Mouse (Mus musculus) lung, embryonic 14.5 days (tissue): ENCODE results near the gene Zfp39. TPM values are rescaled to one million over a fixed set of nuclear protein-coding genes. Genes with fewer than 3 reads are reported as not detected.

ENCODE experiments used
- ATAC-seq: fragments of 200-750 bp; cut with Nextera tagmentation; 2 replicates; pipeline ENCODE4 v1.8.0; 2017; ENCODE audit warnings: mild to moderate bottlenecking, moderate TSS enrichment, moderate library complexity; ENCODE audit not compliant: insufficient read depth
- DNase-seq: peaks from one replicate; pipeline ENCODE4 v3.0.0-alpha.2; 2015
- H3K27ac ChIP-seq: fragments of 300-500 bp; sonication (generic); 2 replicates; pipeline ENCODE4 v1.5.1; 2014; ENCODE audit warnings: low read depth, mild to moderate bottlenecking, moderate library complexity
- H3K27me3 ChIP-seq: fragments of 300-500 bp; sonication (generic); 2 replicates; pipeline ENCODE4 v1.6.1; 2014; ENCODE audit warnings: low read length, control low read depth; ENCODE audit not compliant: insufficient read depth
- H3K36me3 ChIP-seq: fragments of 300-500 bp; sonication (generic); 2 replicates; pipeline ENCODE4 v1.6.1; 2014; ENCODE audit warnings: control low read depth; ENCODE audit not compliant: insufficient read depth
- H3K4me1 ChIP-seq: fragments of 300-500 bp; sonication (generic); 2 replicates; pipeline ENCODE4 v1.6.1; 2014; ENCODE audit warnings: antibody characterized with exemption, control low read depth; ENCODE audit not compliant: insufficient read depth
- H3K4me2 ChIP-seq: fragments of 300-500 bp; sonication (generic); 2 replicates; pipeline ENCODE4 v1.6.1; 2014; ENCODE audit warnings: mild to moderate bottlenecking
- H3K4me3 ChIP-seq: fragments of 300-500 bp; sonication (generic); 2 replicates; pipeline ENCODE4 v1.5.1; 2014; ENCODE audit warnings: low read depth, low read length
- H3K9ac ChIP-seq: fragments of 300-500 bp; sonication (generic); 2 replicates; pipeline ENCODE4 v1.6.1; 2014
- H3K9me3 ChIP-seq: fragments of 300-500 bp; sonication (generic); 2 replicates; pipeline ENCODE4 v1.6.1; 2016; ENCODE audit warnings: low read depth, low read length, control low read depth
- CTCF ChIP-seq: IDR thresholded peaks from 2 replicates; pipeline ENCODE4 v1.5.1; 2016; ENCODE audit warnings: antibody characterized with exemption, low read depth
- WGBS: fragments of 180-500 bp; shearing (Covaris S2); extraction: QIAGEN DNeasy Blood & Tissue Kit; methylation state at CpG from one replicate; pipeline ENCODE4 v1.1.7; 2014; 5-methylcytosine and 5-hydroxymethylcytosine counted together
- polyA plus RNA-seq: library from polyadenylated mRNA; unstranded; fragments of >200 nt; fragmentation: Nextera tagmentation; extraction: Ambion mirVana; gene quantifications from 2 replicates; pipeline ENCODE4 v1.2.1, GENCODE M21; 2014

Zfp39 gene
- polyA plus RNA-seq, 1 experiment from 2014 or later: 7.9 TPM

GRCm38 (mm10) chr11:58901080-58901479 is 2.9 kb downstream of the Zfp39 start:
- H3K4me2 ChIP-seq: no peak overlapping the region
- TF ChIP-seq CTCF: no peak
- no peaks in the 10 kb centered on the region for H3K4me1 ChIP-seq
- H3K27ac ChIP-seq: no peak overlapping the region
- no peak for ATAC-seq
- DNase-seq: no peak
- no peak overlapping the region for H3K9ac ChIP-seq
- peaks cover 50% of the 10 kb centered on the region for H3K36me3 ChIP-seq
- no peaks in the 10 kb centered on the region for H3K9me3 ChIP-seq
- H3K4me3 ChIP-seq: no peak overlapping the region
- H3K27me3 ChIP-seq: no peaks in the 10 kb centered on the region

DNA sequence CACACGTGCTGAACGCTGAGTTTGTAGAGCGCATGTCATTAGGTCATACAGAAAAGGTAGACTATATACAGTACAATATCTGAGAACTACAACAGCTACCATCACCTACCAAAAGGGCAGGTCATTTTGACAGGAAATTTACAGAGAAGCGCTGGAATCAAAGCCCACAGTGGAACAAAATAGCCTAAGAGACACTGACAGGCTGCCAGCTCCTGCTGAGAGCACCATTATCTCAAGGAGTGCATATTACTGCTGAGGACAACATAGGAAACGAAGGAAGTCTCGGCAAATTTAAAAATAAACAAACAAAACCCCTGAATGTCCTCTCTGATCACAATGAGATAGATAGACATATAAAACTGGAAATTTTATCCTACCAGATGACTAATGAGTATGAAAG is 6.5 kb downstream of the Zfp39 start:
- 79% methylated on average over 6 of the region's 6 CpGs for WGBS
- no peak overlapping the region for H3K9ac ChIP-seq
- DNase-seq (no peak), ATAC-seq (no peak)
- no peak for TF ChIP-seq CTCF
- no peaks in the 10 kb centered on the region for H3K4me1 ChIP-seq
- H3K4me2 ChIP-seq: no peak overlapping the region
- H3K9me3 ChIP-seq: no peaks in the 10 kb centered on the region
- peaks cover 76% of the 10 kb centered on the region for H3K36me3 ChIP-seq
- H3K27ac ChIP-seq: no peak overlapping the region
- no peaks in the 10 kb centered on the region for H3K27me3 ChIP-seq
- no peak overlapping the region for H3K4me3 ChIP-seq

DNA sequence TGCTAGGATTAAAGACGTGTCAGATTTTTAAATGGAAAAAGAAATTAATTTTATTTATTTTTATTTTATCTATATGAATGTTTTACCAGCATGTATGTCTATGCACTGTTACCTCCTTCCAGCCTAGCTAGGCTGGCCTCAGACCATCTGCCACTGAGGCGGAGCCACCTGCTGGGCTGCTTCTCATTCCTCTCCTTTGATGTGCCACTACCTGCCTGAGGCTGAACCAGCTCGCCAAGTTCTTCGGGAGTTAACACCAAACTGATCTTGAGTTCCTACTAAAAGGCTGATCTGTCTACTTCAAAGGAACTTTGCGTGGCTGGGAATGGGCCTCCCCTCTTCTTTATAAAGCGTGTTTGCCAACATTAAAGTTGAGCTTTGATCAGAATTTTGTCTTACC is 9.6 kb downstream of the Zfp39 start:
- Histone ChIP-seq H3K36me3 (peaks cover 79% of the 10 kb centered on the region), H3K27ac (no peak overlapping the region), H3K4me2 (no peak overlapping the region), H3K9me3 (no peaks in the 10 kb centered on the region), H3K4me1 (no peaks in the 10 kb centered on the region), H3K9ac (no peak overlapping the region), H3K27me3 (no peaks in the 10 kb centered on the region), H3K4me3 (no peak overlapping the region)
- TF ChIP-seq CTCF: no peak
- DNase-seq: peak; percentile 9
- no peak for ATAC-seq
- 65% methylated on average over 6 of the region's 6 CpGs for WGBS

- TF ChIP-seq CTCF: no peak
- Histone ChIP-seq H3K9ac (no peak overlapping the region), H3K4me3 (no peak overlapping the region), H3K4me1 (no peaks in the 10 kb centered on the region), H3K9me3 (no peaks in the 10 kb centered on the region), H3K27ac (no peak overlapping the region), H3K4me2 (no peak overlapping the region), H3K36me3 (peaks cover 53% of the 10 kb centered on the region), H3K27me3 (no peaks in the 10 kb centered on the region)
- 83% methylated on average over 10 of the region's 10 CpGs for WGBS
- ATAC-seq (no peak), DNase-seq (no peak)
Observed at GRCm38 (mm10) chr11:58890511-58890910, 13.5 kb downstream of the Zfp39 start.

- no peak overlapping the region for H3K4me2 ChIP-seq
- ATAC-seq (no peak), DNase-seq (no peak)
- no peak overlapping the region for H3K9ac ChIP-seq
- H3K27me3 ChIP-seq: no peaks in the 10 kb centered on the region
- no peaks in the 10 kb centered on the region for H3K9me3 ChIP-seq
- no peaks in the 10 kb centered on the region for H3K4me1 ChIP-seq
- H3K4me3 ChIP-seq: no peak overlapping the region
- TF ChIP-seq CTCF: no peak
- H3K27ac ChIP-seq: no peak overlapping the region
- 82% methylated on average over 8 of the region's 8 CpGs for WGBS
- H3K36me3 ChIP-seq: peaks cover 24% of the 10 kb centered on the region
Observed at GRCm38 (mm10) chr11:58883756-58884155, 20.3 kb downstream of the Zfp39 start.

DNA sequence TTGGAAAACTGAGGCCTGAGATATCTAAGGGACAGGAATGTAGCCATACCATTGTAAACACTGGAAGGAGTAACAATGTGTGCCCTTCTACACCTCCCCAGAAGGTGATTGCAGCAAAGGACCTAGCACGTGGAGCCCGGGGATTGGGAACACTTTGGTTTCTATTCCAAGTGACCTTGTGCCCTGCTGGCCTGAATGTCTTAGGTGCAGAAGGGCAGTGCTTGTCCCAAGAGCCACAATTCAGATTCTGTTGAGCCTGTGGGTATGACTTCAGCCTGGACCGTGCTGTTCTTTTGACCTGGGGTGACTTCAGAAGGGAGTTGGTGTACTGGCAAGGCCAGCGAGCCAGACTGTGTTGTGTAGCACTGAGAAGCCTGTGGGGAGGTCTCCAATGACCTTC is 33.1 kb downstream of the Zfp39 start:
- H3K4me2 ChIP-seq: no peak overlapping the region
- peaks cover 3% of the 10 kb centered on the region; the same call in 1 of the 2 replicates for H3K4me1 ChIP-seq
- no peak for TF ChIP-seq CTCF
- H3K4me3 ChIP-seq: no peak overlapping the region
- no peak overlapping the region for H3K27ac ChIP-seq
- H3K9ac ChIP-seq: no peak overlapping the region
- DNase-seq: no peak
- H3K27me3 ChIP-seq: no peaks in the 10 kb centered on the region
- ATAC-seq: no peak
- H3K36me3 ChIP-seq: peaks cover 9% of the 10 kb centered on the region
- WGBS: 78% methylated on average over 4 of the region's 4 CpGs
- H3K9me3 ChIP-seq: no peaks in the 10 kb centered on the region

DNA sequence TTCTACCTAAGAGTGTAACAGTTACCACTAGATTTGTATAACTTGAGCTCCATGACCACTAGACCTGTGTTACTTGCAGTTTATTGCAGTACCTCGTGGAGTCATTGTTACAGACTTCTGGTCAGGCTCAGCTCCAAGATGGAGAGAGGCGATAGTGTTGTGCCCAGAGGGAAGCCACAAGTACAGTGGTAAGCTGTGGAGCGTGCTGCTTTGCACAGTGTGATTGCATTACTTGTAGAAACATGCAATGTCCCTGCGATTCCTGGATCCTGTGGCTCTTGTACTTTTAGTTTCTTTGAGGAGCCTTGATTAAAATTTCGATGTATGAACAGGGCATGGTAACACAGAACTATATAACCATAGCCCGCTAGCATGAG is 36.1 kb downstream of the Zfp39 start:
- Histone ChIP-seq H3K9ac (peak overlapping the region; percentile 74; the same call in 1 of the 2 replicates), H3K9me3 (no peaks in the 10 kb centered on the region), H3K27ac (no peak overlapping the region), H3K27me3 (no peaks in the 10 kb centered on the region), H3K4me2 (peak overlapping the region; percentile 81), H3K4me3 (peak overlapping the region; percentile 63), H3K36me3 (peaks cover 7% of the 10 kb centered on the region), H3K4me1 (peaks cover 3% of the 10 kb centered on the region; the same call in 1 of the 2 replicates)
- no peak for TF ChIP-seq CTCF
- 78% methylated on average over 6 of the region's 6 CpGs for WGBS
- ATAC-seq (no peak), DNase-seq (no peak)
